Mouse (Mus musculus) MEL (cell line): ENCODE data around the gene Tmsb4x. TPM values are rescaled to one million over a fixed set of nuclear protein-coding genes. Genes with fewer than 3 reads are reported as not detected.

ENCODE experiments used
- DNase-seq: peaks from one replicate; pipeline ENCODE4 v3.0.0; 2011; ENCODE audit warnings: low read depth, low spot score
- H3K27ac ChIP-seq: 2 replicates; pipeline ENCODE4 v1.5.1; 2012; ENCODE audit warnings: low read depth, mild to moderate bottlenecking, control low read depth, low read length, moderate library complexity; ENCODE audit not compliant: control insufficient read depth
- H3K27me3 ChIP-seq, 2 experiments: fragments of 150-350 bp in 1 of 2; sonication (generic) in 1 of 2; 2 replicates each; pipeline ENCODE4 v1.6.1; 2012; ENCODE audit warnings: low read length in 2 of 2, mild to moderate bottlenecking in 2 of 2, improper control_type of control experiment in 1 of 2, moderate library complexity in 1 of 2; ENCODE audit not compliant: insufficient read depth in 2 of 2, control insufficient read depth in 1 of 2
- H3K36me3 ChIP-seq, 2 experiments: 2 replicates each; pipeline ENCODE4 v1.6.1; 2012 to 2014; ENCODE audit warnings: low read length in 2 of 2, improper control_type of control experiment in 1 of 2, inconsistent platforms in 1 of 2, mild to moderate bottlenecking in 1 of 2; ENCODE audit not compliant: insufficient read depth in 2 of 2, control insufficient read depth in 1 of 2
- H3K4me1 ChIP-seq, 2 experiments: fragments of 150-350 bp in 1 of 2; sonication (generic) in 1 of 2; 2 replicates each; pipeline ENCODE4 v1.6.1; 2012; ENCODE audit warnings: low read length in 2 of 2, improper control_type of control experiment in 1 of 2, mild to moderate bottlenecking in 1 of 2; ENCODE audit not compliant: insufficient read depth in 2 of 2, control insufficient read depth in 1 of 2
- H3K4me3 ChIP-seq, 2 experiments: fragments of 150-350 bp in 1 of 2; sonication (generic) in 1 of 2; 2 replicates each; pipeline ENCODE4 v1.5.1; 2012; ENCODE audit warnings: low read depth in 2 of 2, low read length in 2 of 2, mild to moderate bottlenecking in 2 of 2, moderate library complexity in 2 of 2, control low read depth in 1 of 2, improper control_type of control experiment in 1 of 2; ENCODE audit not compliant: control insufficient read depth in 1 of 2, insufficient read depth in 1 of 2
- H3K79me2 ChIP-seq: 2 replicates; pipeline ENCODE4 v1.6.1; 2012; ENCODE audit warnings: mild to moderate bottlenecking, low read length, moderate library complexity; ENCODE audit not compliant: control insufficient read depth, poor library complexity, insufficient read depth
- H3K9ac ChIP-seq: 2 replicates; pipeline ENCODE4 v1.6.1; 2012; ENCODE audit warnings: low read depth, mild to moderate bottlenecking, control low read depth, low read length, moderate library complexity; ENCODE audit not compliant: control insufficient read depth, poor library complexity, severe bottlenecking
- H3K9me3 ChIP-seq: fragments of 150-350 bp; sonication (generic); replicated peaks from 2 replicates; pipeline ENCODE4 v1.6.1; 2012; ENCODE audit warnings: mild to moderate bottlenecking, low read length, improper control_type of control experiment, moderate library complexity; ENCODE audit not compliant: insufficient read depth
- BHLHE40 ChIP-seq: IDR thresholded peaks from 2 replicates; pipeline ENCODE4 v1.6.1; 2012; ENCODE audit warnings: low read depth, mild to moderate bottlenecking, inconsistent platforms, low read length, improper control_type of control experiment, borderline replicate concordance
- CHD2 ChIP-seq: IDR thresholded peaks from 2 replicates; pipeline ENCODE4 v1.6.1; 2011; ENCODE audit warnings: low read length, improper control_type of control experiment
- CTCF ChIP-seq, 3 experiments: IDR thresholded peaks in 2 of 3; conservative IDR thresholded peaks in 1 of 3; 2 replicates each; pipeline ENCODE4 v1.5.1; 2011 to 2012; ENCODE audit warnings: low read length in 3 of 3, low read depth in 2 of 3, mild to moderate bottlenecking in 2 of 3, improper control_type of control experiment in 1 of 3, inconsistent platforms in 1 of 3, mixed read lengths in 1 of 3, moderate library complexity in 1 of 3; ENCODE audit not compliant: control insufficient read depth in 1 of 3, insufficient read depth in 1 of 3, poor library complexity in 1 of 3, severe bottlenecking in 1 of 3
- E2F4 ChIP-seq: IDR thresholded peaks from 2 replicates; pipeline ENCODE4 v1.6.1; 2011; ENCODE audit warnings: low read depth, low read length, improper control_type of control experiment, borderline replicate concordance
- ELF1 ChIP-seq: IDR thresholded peaks from 2 replicates; pipeline ENCODE4 v1.6.1; 2014; ENCODE audit warnings: low read depth, mild to moderate bottlenecking, inconsistent platforms, low read length, improper control_type of control experiment, moderate library complexity
- EP300 ChIP-seq, 2 experiments: IDR thresholded peaks; 2 replicates each; pipeline ENCODE4 v1.6.1; 2011; ENCODE audit warnings: improper control_type of control experiment in 2 of 2, low read length in 2 of 2, low read depth in 1 of 2, mild to moderate bottlenecking in 1 of 2
- ETS1 ChIP-seq: IDR thresholded peaks from 2 replicates; pipeline ENCODE4 v1.6.1; 2012; ENCODE audit warnings: low read depth, mild to moderate bottlenecking, inconsistent platforms, low read length, improper control_type of control experiment, moderate library complexity
- GABPA ChIP-seq: IDR thresholded peaks from 2 replicates; pipeline ENCODE4 v1.6.1; 2012; ENCODE audit warnings: low read depth, mild to moderate bottlenecking, inconsistent platforms, low read length, improper control_type of control experiment, moderate library complexity
- HCFC1 ChIP-seq: IDR thresholded peaks from 2 replicates; pipeline ENCODE4 v1.6.1; 2012; ENCODE audit warnings: low read depth, mild to moderate bottlenecking, inconsistent platforms, low read length, improper control_type of control experiment, moderate library complexity
- JUND ChIP-seq: IDR thresholded peaks from 2 replicates; pipeline ENCODE4 v1.6.1; 2011; ENCODE audit warnings: low read depth, mild to moderate bottlenecking, improper control_type of control experiment, low read length
- KAT2A ChIP-seq: conservative IDR thresholded peaks from 2 replicates; pipeline ENCODE4 v1.6.1; 2012; ENCODE audit warnings: low read depth, low read length, improper control_type of control experiment, inconsistent platforms
- MAFK ChIP-seq: IDR thresholded peaks from 2 replicates; pipeline ENCODE4 v1.6.1; 2011; ENCODE audit warnings: low read depth, mild to moderate bottlenecking, low read length, improper control_type of control experiment, borderline replicate concordance
- MAX ChIP-seq: IDR thresholded peaks from 2 replicates; pipeline ENCODE4 v1.6.1; 2011; ENCODE audit warnings: low read length, improper control_type of control experiment
- MAZ ChIP-seq: IDR thresholded peaks from 2 replicates; pipeline ENCODE4 v1.6.1; 2012; ENCODE audit warnings: low read depth, mild to moderate bottlenecking, inconsistent platforms, low read length, improper control_type of control experiment
- MEF2A ChIP-seq: IDR thresholded peaks from 2 replicates; pipeline ENCODE4 v1.6.1; 2014; ENCODE audit warnings: low read depth, mild to moderate bottlenecking, inconsistent platforms, low read length, improper control_type of control experiment; ENCODE audit not compliant: poor library complexity, insufficient replicate concordance, severe bottlenecking; ENCODE audit errors: extremely low read depth
- MXI1 ChIP-seq: IDR thresholded peaks from 2 replicates; pipeline ENCODE4 v1.6.1; 2011; ENCODE audit warnings: mild to moderate bottlenecking, low read depth, low read length, improper control_type of control experiment
- MYB ChIP-seq: IDR thresholded peaks from 2 replicates; pipeline ENCODE4 v1.6.1; 2011; ENCODE audit warnings: mild to moderate bottlenecking, low read depth, low read length, improper control_type of control experiment
- NELFE ChIP-seq: IDR thresholded peaks from 2 replicates; pipeline ENCODE4 v1.6.1; 2011; ENCODE audit warnings: low read depth, low read length, improper control_type of control experiment
- POLR2A ChIP-seq, 2 experiments: IDR thresholded peaks; 2 replicates each; pipeline ENCODE4 v1.6.1; 2011 to 2012; ENCODE audit warnings: low read length in 2 of 2, mild to moderate bottlenecking in 2 of 2, control low read depth in 1 of 2, improper control_type of control experiment in 1 of 2, low read depth in 1 of 2, moderate library complexity in 1 of 2; ENCODE audit not compliant: control insufficient read depth in 1 of 2, insufficient read depth in 1 of 2, poor library complexity in 1 of 2
- POLR2AphosphoS2 ChIP-seq: IDR thresholded peaks from 2 replicates; pipeline ENCODE4 v1.6.1; 2011; ENCODE audit warnings: low read length, improper control_type of control experiment
- POLR2AphosphoS5 ChIP-seq: IDR thresholded peaks from 2 replicates; pipeline ENCODE4 v1.6.1; 2012; ENCODE audit warnings: low read depth, borderline replicate concordance, mild to moderate bottlenecking, inconsistent platforms, low read length, moderate library complexity, mixed read lengths
- RCOR1 ChIP-seq: IDR thresholded peaks from 2 replicates; pipeline ENCODE4 v1.6.1; 2012; ENCODE audit warnings: low read depth, mild to moderate bottlenecking, inconsistent platforms, low read length, improper control_type of control experiment
- TAL1 ChIP-seq: IDR thresholded peaks from 2 replicates; pipeline ENCODE4 v1.6.1; 2012; ENCODE audit warnings: mild to moderate bottlenecking, inconsistent platforms, low read length, moderate library complexity, mixed read lengths
- UBTF ChIP-seq: IDR thresholded peaks from 2 replicates; pipeline ENCODE4 v1.6.1; 2012; ENCODE audit warnings: low read depth, mild to moderate bottlenecking, inconsistent platforms, low read length, improper control_type of control experiment, moderate library complexity, borderline replicate concordance; ENCODE audit not compliant: insufficient read depth
- USF2 ChIP-seq, 2 experiments: IDR thresholded peaks; 2 replicates each; pipeline ENCODE4 v1.6.1; 2011 to 2012; ENCODE audit warnings: improper control_type of control experiment in 2 of 2, low read length in 2 of 2, borderline replicate concordance in 1 of 2, inconsistent platforms in 1 of 2, low read depth in 1 of 2, mild to moderate bottlenecking in 1 of 2; ENCODE audit not compliant: insufficient read depth in 1 of 2
- ZC3H11A ChIP-seq: IDR thresholded peaks from 2 replicates; pipeline ENCODE4 v1.6.1; 2012; ENCODE audit warnings: low read depth, mild to moderate bottlenecking, inconsistent platforms, low read length, improper control_type of control experiment
- ZKSCAN1 ChIP-seq: IDR thresholded peaks from 2 replicates; pipeline ENCODE4 v1.6.1; 2012; ENCODE audit warnings: low read depth, mild to moderate bottlenecking, inconsistent platforms, low read length, improper control_type of control experiment, moderate library complexity
- ZNF384 ChIP-seq: IDR thresholded peaks from 2 replicates; pipeline ENCODE4 v1.6.1; 2012; ENCODE audit warnings: low read depth, mild to moderate bottlenecking, inconsistent platforms, low read length, improper control_type of control experiment
- polyA plus RNA-seq, 2 experiments: library from polyadenylated mRNA; stranded (reverse) in 1 of 2; unstranded in 1 of 2; fragments of >175 nt in 1 of 2; fragments of >200 nt in 1 of 2; gene quantifications; 2 replicates each; pipeline versions ENCODE4 v1.2.1 to v1.2.4; 2012; ENCODE audit warnings: low replicate concordance in 2 of 2, low read depth in 1 of 2; ENCODE audit not compliant: insufficient read length in 2 of 2, insufficient read depth in 1 of 2, missing spikeins in 1 of 2
- total RNA-seq: library from RNA; depleted of rRNA; stranded (reverse); fragments of 300-350 nt; gene quantifications from 2 replicates; pipeline ENCODE4 v1.2.3, GENCODE M21; 2012

The Tmsb4x gene
- total and polyA plus RNA-seq, 3 experiments: not detected

- no peaks in the 10 kb centered on the region for H3K79me2 ChIP-seq
- TF ChIP-seq UBTF (no peak), JUND (no peak), ZNF384 (no peak), CHD2 (no peak), POLR2AphosphoS5 (no peak), MEF2A (no peak), RCOR1 (no peak), MAX (no peak), GABPA (no peak), E2F4 (no peak), TAL1 (no peak), MYB (no peak), BHLHE40 (no peak), USF2 (IDR thresholded peaks at IDR 0.05; ENCODE audit: borderline replicate concordance in 1 of 2, insufficient read depth in 1 of 2, low read depth in 1 of 2, low read length in 2 of 2) (no peak), ZC3H11A (no peak), MAFK (no peak), POLR2AphosphoS2 (no peak), KAT2A (no peak), CTCF (IDR thresholded peaks at IDR 0.05 in 2 of 3, conservative IDR thresholded peaks at IDR 0.05 in 1 of 3; ENCODE audit: control insufficient read depth in 1 of 3, insufficient read depth in 1 of 3, low read depth in 2 of 3, low read length in 3 of 3, poor library complexity in 1 of 3, severe bottlenecking in 1 of 3) (no peak)
- H3K9ac ChIP-seq: no peak overlapping the region
- no peak overlapping the region for H3K27ac ChIP-seq
- H3K27me3 ChIP-seq: no peaks in the 10 kb centered on the region
- H3K9me3 ChIP-seq: no peaks in the 10 kb centered on the region
- H3K36me3 ChIP-seq: no peaks in the 10 kb centered on the region
- no peak for DNase-seq
- H3K4me1 ChIP-seq: no peaks in the 10 kb centered on the region
- H3K4me3 ChIP-seq: no peak overlapping the region
Measured at GRCm38 (mm10) chrX:167229206-167229605, 20.1 kb upstream of the Tmsb4x start.

GRCm38 (mm10) chrX:167227756-167228155 lies 18.6 kb upstream of the Tmsb4x start:
- H3K9ac ChIP-seq: no peak overlapping the region
- H3K27me3 ChIP-seq: no peaks in the 10 kb centered on the region
- H3K9me3 ChIP-seq: no peaks in the 10 kb centered on the region
- no peaks in the 10 kb centered on the region for H3K36me3 ChIP-seq
- H3K4me3 ChIP-seq: no peak overlapping the region
- no peak overlapping the region for H3K27ac ChIP-seq
- TF ChIP-seq MXI1 (no peak), MAX (no peak), NELFE (no peak), JUND (no peak), GABPA (no peak), POLR2AphosphoS2 (no peak), USF2 (IDR thresholded peaks at IDR 0.05; ENCODE audit: borderline replicate concordance in 1 of 2, insufficient read depth in 1 of 2, low read depth in 1 of 2, low read length in 2 of 2) (no peak), EP300 (IDR thresholded peaks at IDR 0.05; ENCODE audit: low read depth in 1 of 2, low read length in 2 of 2) (no peak), HCFC1 (no peak), MYB (no peak), MAFK (no peak), ZKSCAN1 (no peak), ELF1 (no peak), POLR2A (IDR thresholded peaks at IDR 0.05; ENCODE audit: control insufficient read depth in 1 of 2, insufficient read depth in 1 of 2, low read depth in 1 of 2, low read length in 2 of 2, poor library complexity in 1 of 2) (no peak), MAZ (no peak), UBTF (no peak), ETS1 (no peak), CHD2 (no peak)
- TF ChIP-seq, all 39 proteins: peak for 0
- no peaks in the 10 kb centered on the region for H3K4me1 ChIP-seq
- no peaks in the 10 kb centered on the region for H3K79me2 ChIP-seq
- DNase-seq: no peak
